ENCODE assay signal across 13 mouse cellular contexts in genomic region chr19:6983621-6984020, GRCm38 (mm10).
"Had no signal": no experiment of that assay in that cellular context is flagged by ENCODE, and none has a peak within 500 bp of the region (broad histone marks: within the 10 kb centered on the region; RNA-seq: fewer than 3 reads in every experiment).

No protein-coding gene starts in this region.

- H3K4me2 ChIP-seq: kidney, embryonic 15.5 days; liver, embryonic 11.5 days; liver, embryonic 15.5 days had no signal

- H3K27ac ChIP-seq: kidney, embryonic 15.5 days; left cerebral cortex, adult 2 months; limb, embryonic 10.5 days; liver, embryonic 15.5 days; midbrain, embryonic 10.5 days; stomach, postnatal 0 days had no signal

- ATAC-seq: lung, postnatal 0 days had no signal

- DNase-seq: kidney, postnatal 14 days; lung, adult 2 months; lung, postnatal 4 days; midbrain, embryonic 14.5 days had no signal

- H3K4me3 ChIP-seq: kidney, embryonic 15.5 days; left cerebral cortex, adult 2 months; limb, embryonic 10.5 days; liver, embryonic 15.5 days; midbrain, embryonic 10.5 days; myocyte had no signal

- H3K9me3 ChIP-seq: kidney, embryonic 15.5 days; limb, embryonic 10.5 days; liver, embryonic 15.5 days; midbrain, embryonic 10.5 days had no signal

- H3K27me3 ChIP-seq: kidney, embryonic 15.5 days; liver, embryonic 15.5 days had no signal

- H3K9ac ChIP-seq: kidney, embryonic 15.5 days; liver, embryonic 15.5 days had no signal
